Mouse (Mus musculus) gastrocnemius, postnatal 36 days (tissue): ENCODE data around the gene Nisch. TPM values are rescaled to one million over a fixed set of nuclear protein-coding genes. Genes with fewer than 3 reads are reported as not detected.

Experiments used
- DNase-seq, 2 experiments: peaks; one replicate each; pipeline ENCODE4 v3.0.0; 2022
- intact Hi-C: fragments of 180-260 bp; cut with DNase I; formaldehyde crosslinking; loops from one replicate; pipeline ENCODE4 v1.15.1; 2025
- total RNA-seq, 2 experiments: library from RNA; stranded (reverse); gene quantifications; 2 replicates each; pipeline ENCODE4 v1.2.3; 2021

Nisch gene
- total RNA-seq, 2 experiments from 2014 or later = 54.4 to 63.2 TPM

DNA sequence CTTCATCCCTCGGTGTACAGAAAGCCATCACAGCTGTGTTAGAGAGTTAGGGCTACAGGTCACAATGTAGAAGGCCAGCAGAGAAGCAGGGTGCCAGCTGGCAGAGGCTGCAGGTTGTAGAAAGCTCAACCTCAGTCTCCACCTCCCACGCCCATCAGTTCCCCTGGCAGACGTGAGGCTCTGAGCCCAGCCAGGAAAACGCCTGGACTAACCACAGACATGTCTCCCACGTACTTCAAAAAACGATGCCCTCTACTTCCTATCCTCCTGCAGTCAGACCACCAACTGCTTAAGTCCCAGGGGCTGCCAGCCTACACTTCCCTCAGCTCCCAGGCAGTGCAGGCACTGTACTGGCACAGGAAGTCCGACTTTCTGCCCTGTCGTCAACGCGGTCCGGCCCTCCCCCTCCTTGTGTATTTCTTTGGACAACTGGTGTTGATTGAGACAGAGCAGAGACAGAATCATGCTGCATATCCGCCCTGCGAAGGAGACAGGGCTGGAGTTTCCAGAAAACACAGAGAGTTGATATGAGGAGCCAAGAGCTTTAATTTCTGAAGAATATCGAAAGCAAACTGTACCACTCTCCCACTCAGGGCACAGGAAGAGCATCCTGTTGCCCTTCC is 21.7 kb downstream of the Nisch start:
- intact Hi-C loops = no loop called here
- peak; percentile 75 to 85 for DNase-seq

DNA sequence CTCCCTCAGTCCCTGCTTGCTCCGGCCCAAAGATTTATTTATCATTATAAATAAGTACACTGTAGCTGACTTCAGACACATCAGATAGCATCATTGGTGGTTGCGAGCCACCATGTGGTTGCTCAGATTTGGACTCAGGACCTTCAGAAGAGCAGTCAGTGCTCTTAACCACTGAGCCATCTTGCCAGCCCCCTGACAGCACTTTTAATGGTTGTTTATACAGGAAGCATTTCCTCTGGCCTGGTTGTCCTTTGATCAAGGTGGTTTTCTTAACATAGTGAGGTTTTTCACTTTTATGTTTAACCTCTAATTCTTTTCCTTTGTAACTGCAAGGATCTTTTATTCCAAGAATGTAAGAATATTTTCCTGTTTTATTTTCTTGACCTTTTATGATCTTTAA is 22.3 kb downstream of the Nisch start:
- intact Hi-C loops = no loop called here

DNA sequence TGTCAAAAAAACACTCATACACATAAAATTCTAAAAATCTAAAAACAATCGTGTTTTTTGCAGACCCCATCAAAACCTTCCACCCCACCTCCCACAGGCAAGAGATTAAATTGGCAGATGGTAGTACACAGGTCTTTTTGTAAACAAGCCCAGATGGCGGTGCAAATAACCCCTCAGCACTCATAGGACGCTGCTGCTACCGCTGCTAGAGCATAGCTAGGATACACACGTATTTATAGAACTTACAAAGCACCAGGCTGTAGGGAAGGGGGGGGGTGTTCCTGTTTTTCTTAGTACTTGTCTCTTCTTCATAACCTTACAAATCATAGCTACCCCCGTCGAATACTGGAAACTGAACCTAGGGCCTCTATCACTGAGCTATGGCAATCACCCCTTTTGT is 23.0 kb downstream of the Nisch start:
- intact Hi-C loops = no loop called here

More for the DNA sequence above, 22.3 kb downstream of the Nisch start:
- no peak for DNase-seq

DNA sequence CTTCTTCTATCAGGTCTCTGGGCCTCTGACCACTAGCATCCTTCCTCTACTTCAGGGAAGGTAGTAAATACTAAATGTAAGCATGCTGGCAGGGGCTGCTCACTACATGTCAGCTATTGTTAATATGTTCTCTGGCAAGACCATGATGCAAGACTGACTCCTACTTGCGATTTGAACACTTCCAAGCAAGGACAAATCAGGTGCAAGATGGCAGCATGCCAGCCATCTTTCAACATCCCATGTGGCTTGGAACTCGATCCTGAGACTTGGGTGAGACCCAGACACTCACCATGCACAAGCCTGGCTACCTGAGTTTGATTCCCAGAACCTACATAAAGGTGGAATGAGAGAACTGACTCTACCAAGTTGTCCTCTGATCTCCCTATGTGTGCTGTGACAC is 24.8 kb downstream of the Nisch start:
- intact Hi-C loops = no loop called here
- DNase-seq = no peak

More for the DNA sequence above, 23.0 kb downstream of the Nisch start:
- no peak for DNase-seq

DNA sequence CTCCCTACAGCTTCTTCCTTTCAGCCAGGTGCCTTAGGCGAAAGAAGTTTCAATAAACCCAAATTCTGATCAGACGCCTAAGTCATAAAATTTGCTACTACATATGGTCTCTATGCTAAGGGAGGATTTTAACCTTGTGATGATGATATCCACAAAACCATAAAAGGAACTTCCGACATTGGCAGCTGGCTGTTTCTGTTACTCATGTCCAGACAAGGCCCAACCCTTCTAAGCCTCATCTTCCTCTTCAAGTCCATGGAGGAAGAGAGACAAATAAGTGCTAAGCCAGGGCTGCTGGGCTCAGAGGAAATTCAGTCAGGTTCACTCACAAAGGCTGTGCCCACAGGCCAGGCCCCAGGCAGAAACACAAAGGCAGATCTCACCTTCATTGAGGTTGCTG is 27.4 kb downstream of the Nisch start:
- intact Hi-C loops = loop anchor here (5.0 kb wide), 1 partner anchor 57 kb away; the partner anchor contains the start of gene Nt5dc2
- no peak for DNase-seq

DNA sequence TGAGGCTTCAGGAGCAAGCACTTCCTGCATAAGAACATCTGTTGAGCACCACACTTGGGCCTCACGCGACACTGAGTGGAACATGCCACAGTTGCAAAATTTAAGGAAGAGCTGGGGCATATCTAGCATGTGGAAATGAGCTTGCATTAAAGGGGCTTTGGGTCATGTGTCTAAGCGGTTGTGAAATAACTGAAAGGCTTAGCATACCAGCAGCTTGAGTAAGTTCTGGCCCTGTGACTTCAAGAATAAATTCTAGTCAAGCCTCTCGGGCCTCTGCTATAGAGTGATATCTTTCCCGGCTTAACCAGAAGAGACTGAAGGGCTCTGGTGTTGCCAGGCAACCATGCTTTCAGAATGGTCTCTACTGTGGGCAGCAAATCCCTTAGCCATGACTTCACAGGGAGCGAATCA is 28.0 kb downstream of the Nisch start:
- DNase-seq = no peak
- intact Hi-C loops = loop anchor here (5.0 kb wide), 1 partner anchor 56 kb away; the partner anchor contains the start of gene Nt5dc2

DNA sequence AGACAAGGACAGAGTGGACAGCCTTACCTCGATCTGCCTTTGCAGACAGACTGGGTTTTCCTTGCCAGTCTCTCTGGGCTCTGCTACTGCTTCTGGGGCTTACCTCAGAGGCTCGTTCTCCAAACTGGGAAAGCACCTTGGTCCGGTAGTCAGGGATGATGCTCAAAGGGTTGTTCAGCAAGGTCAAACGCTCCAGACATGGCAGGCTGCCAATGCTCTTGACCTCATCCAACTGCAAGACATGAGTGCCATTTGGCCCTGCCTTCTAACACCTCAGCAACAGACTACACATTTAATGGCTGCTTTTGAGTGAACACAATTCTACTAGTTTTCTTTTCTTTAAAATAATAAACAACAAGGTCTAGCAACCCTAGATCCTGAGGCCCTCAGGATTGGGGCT is 30.1 kb downstream of the Nisch start:
- DNase-seq = no peak
- intact Hi-C loops = loop anchor here (5.0 kb wide), 1 partner anchor 54 kb away; the partner anchor contains the start of gene Nt5dc2

DNA sequence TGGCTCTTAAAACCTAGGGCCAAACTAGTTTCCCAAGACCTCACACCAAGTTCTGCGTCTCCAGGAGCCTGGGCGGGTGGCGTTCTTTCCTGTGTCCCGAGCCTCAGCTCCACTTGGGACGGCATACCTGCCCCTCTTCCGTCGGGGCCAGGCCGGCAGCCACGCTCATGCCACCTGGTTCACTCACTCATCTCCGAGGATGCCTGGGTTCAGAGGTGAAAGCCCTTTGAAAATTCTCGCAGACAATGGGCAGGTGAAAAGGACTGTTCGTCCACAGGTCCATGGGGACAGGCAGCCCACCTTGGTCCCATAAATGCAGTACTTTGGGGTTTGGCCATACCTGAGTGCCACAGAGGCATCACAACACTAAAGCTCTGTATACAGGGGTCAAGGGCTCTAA is 32.6 kb downstream of the Nisch start:
- DNase-seq = no peak

DNA sequence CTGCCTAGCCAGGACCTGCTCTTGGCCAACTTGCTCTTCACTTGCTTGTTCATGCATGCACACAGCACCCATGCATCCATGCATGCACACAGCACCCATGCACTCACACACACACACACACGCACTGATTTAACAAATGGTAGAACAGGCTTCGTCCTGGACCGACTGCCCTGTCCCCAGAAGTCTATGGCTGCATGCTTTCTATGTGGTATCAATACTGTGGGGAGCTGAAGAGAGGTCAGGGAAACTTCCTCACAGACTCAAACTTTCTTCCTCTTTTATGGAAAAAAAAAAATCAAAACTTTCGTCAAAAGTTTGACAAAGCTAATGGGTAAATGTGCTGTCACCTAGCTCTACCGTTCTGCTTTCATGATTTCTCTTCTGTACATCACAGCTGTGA is 33.2 kb downstream of the Nisch start:
- no peak for DNase-seq
- intact Hi-C loops = no loop called here

More for the DNA sequence above, 32.6 kb downstream of the Nisch start:
- intact Hi-C loops = no loop called here

DNA sequence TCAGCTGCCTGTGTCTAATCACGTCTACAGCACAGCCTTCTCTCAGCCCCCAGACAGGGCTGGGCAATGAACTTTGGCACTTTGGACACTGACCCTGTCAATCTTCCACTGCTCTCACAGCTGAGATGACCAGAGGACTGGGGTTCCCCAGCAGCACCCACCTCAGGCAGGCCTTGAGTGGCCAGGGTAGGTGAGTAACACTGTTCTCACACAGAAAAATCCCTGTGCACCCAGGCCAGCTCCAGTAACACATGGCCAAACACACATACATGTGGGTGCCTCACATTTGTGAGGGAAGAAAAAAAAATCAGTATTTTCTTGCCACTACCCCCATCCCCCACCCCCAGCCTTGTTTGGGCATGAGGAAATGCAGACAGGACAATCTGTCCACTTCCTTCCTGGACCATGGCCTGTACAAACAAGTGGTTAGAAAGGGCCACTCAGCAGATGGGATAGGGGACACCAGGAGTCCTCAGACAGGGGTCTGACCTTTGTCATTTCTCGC is 33.9 kb downstream of the Nisch start:
- intact Hi-C loops = no loop called here
- DNase-seq = no peak

DNA sequence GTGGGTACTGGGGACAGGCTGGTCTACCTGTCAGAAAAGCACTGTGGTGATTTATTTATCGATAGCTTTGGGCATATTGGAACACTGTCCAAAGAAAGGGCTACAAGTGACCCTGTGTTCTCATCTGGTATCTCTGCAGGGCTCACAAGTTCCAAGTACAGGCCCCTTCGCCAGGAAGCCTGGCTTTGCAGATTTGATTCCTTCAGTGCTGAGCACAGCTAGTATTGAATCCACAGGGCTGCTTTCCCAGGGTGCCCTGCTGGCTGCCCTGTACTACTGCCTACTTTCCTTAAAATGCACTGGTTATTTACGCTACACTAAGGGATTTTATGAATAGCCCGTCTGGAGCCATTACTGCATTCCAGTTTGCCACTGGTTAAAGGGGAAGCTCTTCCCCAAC is 35.2 kb downstream of the Nisch start:
- DNase-seq = no peak
- intact Hi-C loops = no loop called here

DNA sequence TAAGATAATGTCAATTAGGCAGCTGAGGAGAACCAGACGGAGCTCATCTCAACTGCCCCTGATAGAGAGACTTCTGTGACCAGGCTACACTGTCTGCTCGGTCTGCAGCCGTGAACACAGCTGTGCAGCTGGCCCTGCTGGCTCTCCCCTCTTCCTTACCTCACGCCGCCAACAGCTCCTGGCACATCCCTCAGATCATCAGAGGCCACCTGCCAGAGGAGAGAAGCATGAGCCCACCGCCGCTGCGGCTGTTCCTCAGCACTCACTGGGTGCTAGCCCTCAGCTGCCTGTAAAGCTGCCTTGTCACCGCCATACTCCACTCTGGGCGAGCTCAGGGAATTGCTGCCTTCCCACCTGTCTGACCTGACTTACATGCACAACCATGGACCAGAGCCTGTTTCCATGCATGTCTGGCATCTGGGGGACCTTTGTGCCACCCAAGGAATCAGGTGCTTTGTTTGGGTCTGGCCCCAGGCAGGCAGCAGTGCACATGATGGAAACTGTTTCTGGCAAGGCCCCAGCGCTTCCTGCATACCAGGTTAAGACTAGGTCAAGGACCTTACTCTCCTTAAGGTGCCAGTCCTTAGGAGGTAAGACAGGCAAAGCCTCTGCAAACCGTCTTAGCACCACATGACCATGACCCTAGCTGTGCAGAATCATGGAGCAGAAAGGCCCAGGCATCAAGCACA is 36.9 kb downstream of the Nisch start:
- intact Hi-C loops = no loop called here

DNA sequence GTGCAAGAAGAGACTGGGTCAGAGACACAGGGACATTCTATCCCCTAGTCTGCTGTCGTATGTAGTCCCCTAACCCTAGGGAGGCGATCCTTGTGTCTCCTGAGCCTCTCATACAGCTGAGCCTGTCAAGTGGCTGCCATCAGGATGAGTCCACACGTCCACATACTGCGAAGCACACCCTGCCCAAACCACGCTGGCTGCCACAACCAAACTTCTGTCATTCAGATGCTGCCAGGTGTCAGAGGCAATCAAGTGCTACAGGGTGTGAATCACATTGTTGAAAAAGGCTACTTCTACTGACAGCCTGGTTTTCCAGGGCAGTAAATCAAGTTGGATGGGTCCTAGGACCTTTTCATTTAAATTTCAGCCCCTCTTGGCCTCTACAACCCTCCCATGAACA is 39.0 kb downstream of the Nisch start:
- intact Hi-C loops = no loop called here
- no peak for DNase-seq

More for the DNA sequence above, 36.9 kb downstream of the Nisch start:
- peak in 1 of 2 experiments; percentile 39 for DNase-seq

DNA sequence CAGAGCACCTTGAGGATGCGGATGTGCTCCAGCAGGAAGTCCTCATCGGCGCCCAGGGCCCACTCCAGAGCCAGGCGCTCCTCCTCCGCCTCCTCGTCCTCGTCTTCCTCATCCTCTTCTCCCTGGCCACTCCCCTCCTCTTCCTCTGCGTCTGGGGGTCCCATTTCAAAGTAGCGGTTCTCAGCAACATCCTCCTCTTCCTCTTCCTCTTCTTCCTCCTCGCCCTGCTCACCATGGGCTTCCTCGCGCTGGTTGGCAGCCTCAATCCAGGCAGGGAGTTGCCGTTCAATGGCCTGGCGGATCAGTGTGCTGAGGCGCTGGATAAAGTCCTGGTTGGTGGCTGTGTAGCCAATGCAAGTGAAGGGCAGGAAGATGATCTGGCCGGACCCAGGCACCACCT is 39.5 kb downstream of the Nisch start:
- intact Hi-C loops = no loop called here
- DNase-seq = no peak

DNA sequence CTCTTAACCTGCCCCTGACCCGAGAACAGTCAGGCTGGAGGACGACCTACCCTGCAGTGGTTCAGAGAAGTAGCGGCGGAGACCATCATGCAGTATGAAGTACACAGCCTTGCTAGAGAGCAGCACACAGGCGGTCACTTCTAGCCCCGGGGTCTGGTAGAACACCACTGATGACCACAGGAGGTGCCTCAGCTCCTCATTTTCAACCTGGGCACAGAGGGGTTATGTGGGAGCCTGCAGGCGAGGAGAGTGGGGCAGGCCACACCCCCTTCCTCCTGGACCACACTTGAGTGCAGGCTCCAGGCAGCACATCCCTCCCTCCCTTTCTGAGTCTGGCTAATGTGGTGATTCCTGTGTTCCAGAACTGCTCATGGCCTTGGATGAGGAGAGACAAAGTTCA is 43.2 kb downstream of the Nisch start:
- intact Hi-C loops = no loop called here
- DNase-seq = no peak

DNA sequence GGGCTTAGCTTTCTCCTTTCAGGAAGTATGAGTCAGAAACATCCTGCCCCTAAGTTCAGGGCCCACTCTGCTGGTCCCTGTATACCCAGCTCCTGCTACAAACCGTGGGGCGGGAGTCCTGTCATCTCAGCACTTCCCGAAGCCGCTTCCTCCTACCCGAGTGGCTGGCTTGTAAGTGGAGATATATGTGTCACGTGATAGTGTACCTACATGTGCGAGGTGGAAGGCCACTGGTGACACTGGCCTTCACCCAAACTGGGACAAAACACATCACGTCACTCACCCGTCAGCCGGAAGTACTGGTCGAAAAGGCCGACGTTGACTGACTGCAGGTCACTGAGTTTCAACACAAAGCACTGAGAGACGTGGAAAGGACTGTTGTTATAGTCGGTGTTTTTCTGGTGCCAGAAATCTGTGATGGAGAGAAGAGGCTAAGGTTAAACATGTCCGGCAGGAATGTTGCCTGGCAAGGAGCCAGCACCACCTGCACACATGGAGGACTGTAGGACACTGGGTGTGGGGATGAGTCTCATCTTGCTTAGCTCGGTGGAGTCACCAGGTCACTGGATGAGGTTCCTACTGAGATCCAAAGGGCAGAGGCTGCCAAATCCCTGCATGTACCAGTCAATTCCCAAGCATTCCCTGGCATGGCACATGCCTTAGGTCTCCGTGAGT is 43.8 kb downstream of the Nisch start:
- no peak for DNase-seq
- intact Hi-C loops = no loop called here

DNA sequence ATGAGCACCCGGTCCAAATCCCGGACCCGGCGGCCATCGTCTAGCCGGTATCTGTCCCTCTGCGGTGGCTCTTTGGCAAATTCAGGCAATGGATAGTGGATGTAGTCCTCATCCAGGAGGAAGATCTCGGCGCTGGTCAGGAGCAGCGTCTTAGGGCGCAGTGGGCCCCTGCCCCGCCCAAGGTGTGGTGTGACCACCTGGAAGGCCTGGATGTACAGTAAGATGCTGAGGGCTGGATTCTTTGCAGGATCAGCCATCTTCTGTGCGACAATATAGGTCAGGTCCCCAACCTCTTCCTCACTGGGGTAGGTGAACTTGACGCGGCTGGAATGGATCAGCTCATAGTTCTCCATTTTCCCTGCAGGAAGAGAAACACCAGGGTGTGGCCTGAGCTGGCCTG is 44.9 kb downstream of the Nisch start:
- DNase-seq = no peak
- intact Hi-C loops = no loop called here

DNA sequence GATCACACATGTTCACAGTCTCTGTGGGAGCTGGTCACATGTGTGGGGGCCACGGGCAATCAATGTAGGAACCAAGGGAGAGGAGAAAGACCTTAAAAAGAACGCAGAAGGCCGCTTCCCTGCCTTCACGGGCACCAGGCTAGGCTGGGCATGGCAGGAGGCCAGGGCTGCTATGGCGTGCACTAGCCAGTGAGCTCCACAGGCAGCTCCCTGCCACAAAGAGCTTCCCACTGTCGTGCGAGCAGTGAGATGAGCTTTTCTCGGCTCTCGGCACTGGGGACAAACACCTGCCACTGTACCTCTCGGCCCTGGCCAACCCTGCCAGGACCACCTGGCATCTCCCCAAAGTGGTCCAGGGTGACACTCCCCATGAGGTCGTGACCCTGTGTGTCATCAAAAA is 45.4 kb downstream of the Nisch start:
- DNase-seq = no peak
- intact Hi-C loops = no loop called here

DNA sequence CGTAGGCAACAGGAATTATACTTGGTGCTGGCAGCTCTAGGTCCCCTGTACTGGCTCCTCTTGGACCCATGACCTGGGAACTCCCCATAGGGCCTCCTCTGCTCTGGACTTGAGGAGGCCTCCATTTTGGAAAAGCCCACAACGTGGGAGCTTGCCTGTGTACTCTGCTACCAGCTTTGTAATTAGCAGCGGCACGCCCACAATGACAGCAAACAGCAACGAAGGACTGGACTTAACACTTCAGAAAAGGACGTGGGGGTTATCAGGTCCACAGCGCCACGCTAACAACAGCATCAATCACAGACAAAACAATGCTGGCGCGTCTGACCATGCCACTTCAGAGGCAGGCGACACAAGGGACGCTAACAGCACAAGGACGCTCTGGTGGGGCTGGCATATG is 45.8 kb downstream of the Nisch start:
- DNase-seq = no peak
- intact Hi-C loops = no loop called here

DNA sequence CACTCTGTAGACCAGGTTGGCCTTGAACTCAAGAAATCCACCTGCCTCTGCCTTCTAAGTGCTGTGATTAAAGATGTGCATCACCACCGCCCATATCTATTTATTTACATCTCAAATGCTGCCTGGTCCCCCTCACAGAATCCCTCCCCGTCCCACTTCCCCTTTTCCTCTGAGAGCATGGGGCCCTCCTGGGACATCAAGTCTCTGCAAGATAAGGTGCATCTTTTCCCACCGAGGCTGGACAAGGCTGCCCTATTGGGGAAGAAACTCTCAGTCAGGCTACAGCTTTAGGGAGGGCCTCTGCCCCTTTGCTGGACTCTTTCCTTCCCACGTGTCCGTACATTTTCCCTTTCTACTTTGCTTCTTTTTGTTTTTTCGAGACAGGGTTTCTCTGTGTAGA is 47.2 kb downstream of the Nisch start:
- intact Hi-C loops = no loop called here

DNA sequence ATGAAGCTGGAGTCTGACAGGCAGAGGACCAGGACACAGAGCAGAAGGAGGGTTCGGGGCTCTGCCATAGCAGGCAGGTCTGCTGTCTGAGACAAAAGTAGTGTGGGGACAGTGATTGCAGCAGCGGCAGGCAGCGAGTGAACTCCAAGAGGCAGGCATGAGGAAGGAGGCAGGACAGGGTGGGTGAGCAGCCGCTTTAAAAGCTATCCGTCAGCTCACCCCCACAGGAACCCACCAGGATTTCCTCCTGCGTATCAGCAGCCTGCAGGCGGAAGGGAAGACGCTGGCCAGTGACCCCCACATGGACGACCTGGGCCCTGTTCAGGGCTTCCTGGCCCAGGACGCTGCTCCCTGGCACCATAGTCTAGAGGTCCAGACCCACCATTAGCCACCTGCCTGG is 48.3 kb downstream of the Nisch start, which contains the start of gene Stab1:
Gene Stab1, minus strand, starts transcription at position 217 of the 400 bp plus-strand sequence.
- intact Hi-C loops = no loop called here
- no peak for DNase-seq

More for the DNA sequence above, 47.2 kb downstream of the Nisch start:
- no peak for DNase-seq
